Mouse (Mus musculus): ENCODE results near the gene Cfap77.

Cfap77 gene

DNA sequence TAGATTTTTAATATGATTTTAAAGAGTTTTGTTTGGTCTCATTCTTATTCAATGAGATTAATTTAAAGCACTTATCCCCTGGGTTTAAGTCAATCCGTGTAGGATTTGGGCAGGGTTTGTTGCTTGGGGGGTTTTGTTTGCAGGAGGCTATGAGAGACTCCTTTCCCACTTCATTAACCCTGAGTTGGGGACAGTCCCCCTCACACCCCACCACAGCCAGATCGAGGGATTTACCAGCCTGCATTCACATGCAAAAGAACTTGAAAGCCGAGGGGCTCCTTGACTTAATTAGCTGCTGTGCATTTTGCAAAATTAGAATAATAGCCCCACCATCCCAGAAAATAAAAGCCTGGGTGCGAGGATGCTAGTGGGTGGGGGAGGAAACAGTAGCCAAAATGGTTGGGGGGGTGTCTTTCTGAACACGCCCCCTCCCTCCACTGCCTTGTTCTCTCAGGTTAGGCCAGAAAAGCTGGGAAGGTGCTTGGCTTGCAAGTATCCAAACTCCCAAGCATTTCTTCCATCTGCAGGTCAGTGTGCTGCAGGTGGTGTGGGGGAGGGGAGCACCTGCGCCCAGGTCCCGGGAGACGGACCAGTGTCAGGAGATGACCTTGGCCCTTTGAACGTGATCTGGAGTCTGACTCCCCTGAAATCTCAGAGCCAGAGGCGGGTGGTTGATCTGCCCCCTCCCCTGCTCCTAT, 147.0 kb downstream of the Cfap77 start:
- peak; percentile 53 for DNase-seq (ENCODE audit: low spot score)

GRCm38 (mm10) chr2:28905561-28905960, 149.3 kb downstream of the Cfap77 start:
- DNase-seq (ENCODE audit: low spot score): no peak

- no peak for DNase-seq (ENCODE audit: low spot score)
Measured at GRCm38 (mm10) chr2:28904786-28905185, 150.1 kb downstream of the Cfap77 start.

- DNase-seq (ENCODE audit: low spot score): no peak
Measured at GRCm38 (mm10) chr2:28903871-28904270, 151.0 kb downstream of the Cfap77 start.

DNA sequence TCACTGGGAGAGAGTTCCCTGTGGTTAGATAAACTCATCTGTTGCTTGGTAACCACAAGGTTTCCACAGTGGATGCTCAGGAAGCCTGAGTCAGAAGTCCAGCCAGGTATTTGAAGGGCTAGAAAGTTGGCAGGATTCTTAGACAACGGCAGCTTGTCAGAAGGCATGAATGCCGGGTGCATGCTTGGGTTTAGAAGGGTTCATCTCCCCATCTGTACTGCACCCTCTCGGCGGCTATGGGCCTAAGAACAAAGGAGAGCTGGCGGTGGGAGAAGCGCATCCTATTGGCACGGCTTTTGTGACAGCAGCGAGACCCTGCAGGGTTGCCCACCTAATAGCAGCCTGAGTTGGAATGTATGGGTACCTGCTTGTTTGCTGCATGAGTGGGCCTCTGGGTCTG, 152.6 kb downstream of the Cfap77 start:
- no peak for DNase-seq (ENCODE audit: low spot score)

DNA sequence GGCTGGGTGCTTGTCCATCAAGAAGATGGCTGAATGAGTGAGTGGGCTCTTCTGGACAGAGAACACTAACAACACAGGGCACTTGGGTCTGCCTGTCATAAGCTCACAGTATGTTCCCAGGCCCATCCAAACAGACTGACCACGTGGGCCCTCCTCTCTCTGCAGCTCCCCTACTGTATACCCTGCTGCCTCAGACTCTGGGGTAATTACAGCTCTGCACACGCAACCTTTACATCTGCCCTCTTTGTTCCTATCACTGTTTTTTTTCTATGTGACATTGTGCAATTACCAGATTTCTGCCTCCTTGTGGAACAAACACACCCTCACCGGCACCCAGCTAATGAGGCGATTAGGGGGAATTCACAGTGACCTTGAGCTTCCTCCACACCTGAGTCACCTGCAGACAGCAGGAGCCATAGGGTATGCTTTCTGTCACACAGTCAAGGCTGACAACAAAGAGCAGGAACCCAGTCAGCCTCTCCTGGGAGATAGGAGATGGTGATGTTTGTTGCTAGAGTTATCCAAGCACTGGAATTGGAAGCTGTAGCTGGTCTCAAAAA, 157.4 kb downstream of the Cfap77 start:
- no peak for DNase-seq (ENCODE audit: low spot score)

DNA sequence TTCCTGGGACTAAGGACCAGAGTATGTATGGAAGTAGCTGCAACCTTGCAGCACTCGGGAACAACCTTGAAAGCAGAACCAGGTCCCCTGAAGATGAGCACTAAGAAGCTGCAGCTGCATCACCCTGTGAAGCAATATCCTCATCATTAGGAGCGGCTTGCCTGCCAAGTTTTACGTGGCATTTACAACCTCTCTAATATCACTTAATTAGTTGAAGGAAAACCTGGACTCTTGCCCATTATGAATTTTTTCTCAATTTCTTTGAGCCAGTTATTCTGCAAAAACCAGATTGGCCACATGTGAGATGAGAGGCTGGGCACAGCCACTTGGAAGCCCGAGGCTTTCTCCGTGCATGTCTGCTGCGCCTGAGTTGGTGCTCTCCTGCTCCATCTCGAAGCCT, 159.0 kb downstream of the Cfap77 start:
- DNase-seq (ENCODE audit: low spot score): no peak

DNA sequence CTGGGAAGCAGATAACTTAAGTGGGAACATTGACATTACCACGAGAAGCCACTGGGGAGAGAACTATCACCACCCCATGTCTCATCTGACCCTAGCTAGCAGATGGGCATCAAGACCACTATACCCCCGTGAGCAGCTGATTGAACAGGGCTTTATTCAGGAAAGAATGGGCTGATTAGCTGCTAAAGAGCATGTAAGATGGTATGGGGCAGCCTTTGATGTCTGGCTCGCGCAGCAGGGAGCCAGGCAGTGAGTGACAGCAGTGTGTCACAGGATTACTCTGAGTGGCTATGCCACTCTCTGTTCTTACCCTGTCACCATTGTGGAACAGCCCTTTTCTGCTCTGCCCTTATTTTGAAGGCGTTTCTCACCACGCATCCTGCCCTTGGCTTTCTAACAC, 161.3 kb downstream of the Cfap77 start:
- no peak for DNase-seq (ENCODE audit: low spot score)

- DNase-seq (ENCODE audit: low spot score): no peak
Measured at GRCm38 (mm10) chr2:28892796-28893195, 162.1 kb downstream of the Cfap77 start.

DNA sequence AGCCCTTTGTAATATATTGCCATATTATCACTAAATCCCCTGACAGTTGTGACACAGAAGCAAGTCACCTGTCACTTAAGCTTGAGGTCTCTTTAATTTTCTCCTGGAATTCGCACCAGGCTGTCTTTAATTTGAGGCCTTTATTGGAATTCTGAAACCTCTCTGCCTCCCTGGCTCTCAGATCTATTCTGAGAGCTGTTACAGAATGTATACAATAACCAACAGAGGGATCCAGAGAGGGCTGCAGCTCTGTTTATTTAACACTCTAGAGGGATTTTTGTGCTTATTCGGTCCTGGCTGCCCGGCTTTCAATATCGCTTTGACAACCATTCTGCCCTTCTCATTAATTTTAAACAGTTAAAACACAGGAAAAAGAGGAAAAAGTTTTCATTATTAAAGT, 170.0 kb downstream of the Cfap77 start:
- no peak for DNase-seq (ENCODE audit: low spot score)

DNA sequence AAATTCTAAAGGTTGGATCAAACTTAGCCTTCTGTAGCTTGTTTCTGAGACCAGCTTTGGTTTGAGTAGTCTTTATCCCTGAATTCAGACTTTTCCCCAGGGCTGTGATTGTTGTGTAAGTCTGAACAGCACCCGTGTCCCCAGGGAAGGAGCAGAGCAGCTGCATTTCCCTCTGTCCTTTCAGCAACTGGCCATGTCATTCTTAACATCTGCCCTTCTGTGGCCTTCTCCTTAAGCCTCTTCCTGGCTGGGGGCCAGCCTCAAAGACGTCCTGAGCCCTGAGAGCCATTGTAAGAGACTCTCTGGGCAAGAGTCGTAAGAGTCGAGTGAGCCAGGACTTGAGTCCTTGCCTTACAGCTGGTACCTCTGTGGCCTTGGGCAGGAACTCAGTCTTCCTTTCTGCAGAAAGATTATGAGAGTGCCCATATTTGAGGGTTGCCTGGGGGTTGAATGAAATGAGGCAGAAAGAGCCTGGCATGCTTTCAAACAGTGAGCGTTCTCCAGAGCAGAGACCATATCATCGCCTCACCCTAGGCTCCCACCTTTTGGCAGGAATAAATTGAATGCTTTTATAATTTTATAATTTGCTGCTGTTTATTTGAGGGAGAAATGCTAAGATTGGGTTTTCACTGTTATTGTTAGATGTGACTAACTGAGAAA, 171.9 kb downstream of the Cfap77 start:
- no peak for DNase-seq (ENCODE audit: low spot score)

DNA sequence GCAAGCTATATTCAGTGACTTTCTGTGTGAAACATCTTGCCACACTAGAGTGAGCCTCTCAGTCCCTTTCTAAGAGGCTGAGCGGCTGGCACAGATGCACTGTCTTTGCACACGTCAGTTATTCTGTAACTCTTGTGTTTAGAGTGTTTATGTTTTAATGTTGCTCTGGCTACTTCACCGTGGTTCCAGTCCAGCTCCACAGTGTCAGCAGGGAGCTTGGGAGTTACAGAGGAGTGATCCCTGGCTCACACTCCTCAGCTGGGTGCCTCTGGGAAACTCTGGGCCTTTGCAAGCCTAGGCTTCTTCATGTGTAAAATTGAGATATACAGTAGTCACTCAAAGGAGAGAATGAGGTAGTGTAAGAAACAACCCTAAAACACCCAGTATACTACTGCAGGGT, 172.8 kb downstream of the Cfap77 start:
- DNase-seq (ENCODE audit: low spot score): no peak

- DNase-seq (ENCODE audit: low spot score): no peak
Measured at GRCm38 (mm10) chr2:28881275-28881674, 173.6 kb downstream of the Cfap77 start.
